Mouse (Mus musculus): Measurements from ENCODE around the gene Srrm4. TPM values are rescaled to one million over a fixed set of nuclear protein-coding genes. Genes with fewer than 3 reads are reported as not detected.

Gene Srrm4
- polyA plus RNA-seq, 1 experiment from 2014 or later: 20.8 TPM

DNA sequence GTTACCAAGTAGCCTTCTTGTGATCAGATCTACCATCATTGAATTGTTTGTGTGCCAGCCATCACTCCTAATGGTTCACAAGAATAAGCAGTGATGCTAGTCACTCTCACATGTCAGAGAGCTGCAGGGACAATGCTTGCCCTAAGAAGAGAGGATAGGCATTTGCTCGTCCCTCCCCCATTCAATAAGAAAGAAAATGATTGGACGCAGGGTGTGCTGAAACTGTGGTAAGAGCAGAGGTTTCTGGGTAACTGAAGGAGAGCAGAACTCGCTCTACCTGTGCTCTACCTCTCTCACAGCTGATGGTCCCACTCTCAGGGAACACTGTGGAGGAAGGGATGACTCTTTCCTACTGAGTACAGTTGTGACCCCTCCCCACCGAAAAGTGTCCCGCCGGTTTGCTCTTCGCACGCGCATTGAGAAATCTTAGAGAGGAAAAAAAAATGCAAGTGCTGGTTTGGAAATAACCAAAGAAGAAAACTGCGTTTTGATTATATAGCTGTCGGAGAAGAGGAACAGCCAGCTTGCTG, 143.7 kb downstream of the Srrm4 start:
- 58% methylated on average over 11 of the region's 11 CpGs for WGBS
- Histone ChIP-seq H3K4me1 (ENCODE audit: control insufficient read depth, insufficient read depth, low read length) (no peaks in the 10 kb centered on the region), H3K9me3 (ENCODE audit: control insufficient read depth, low read length) (no peaks in the 10 kb centered on the region), H3K4me2 (ENCODE audit: low read depth, low read length) (no peak overlapping the region), H3K4me3 (ENCODE audit: low read depth, low read length) (no peak overlapping the region), H3K9ac (replicated peaks; ENCODE audit: low read depth, low read length) (no peak overlapping the region), H3K27me3 (ENCODE audit: control insufficient read depth, insufficient read depth, low read length) (no peaks in the 10 kb centered on the region), H3K36me3 (ENCODE audit: control insufficient read depth, insufficient read depth, low read length) (no peaks in the 10 kb centered on the region), H3K27ac (ENCODE audit: low read depth, low read length) (no peak overlapping the region)
- no peak for ATAC-seq (ENCODE audit: low read depth)

- H3K4me2 ChIP-seq (ENCODE audit: low read depth, low read length): no peak overlapping the region
- no peaks in the 10 kb centered on the region for H3K36me3 ChIP-seq (ENCODE audit: control insufficient read depth, insufficient read depth, low read length)
- no peaks in the 10 kb centered on the region for H3K27me3 ChIP-seq (ENCODE audit: control insufficient read depth, insufficient read depth, low read length)
- no peaks in the 10 kb centered on the region for H3K4me1 ChIP-seq (ENCODE audit: control insufficient read depth, insufficient read depth, low read length)
- no peak overlapping the region for H3K27ac ChIP-seq (ENCODE audit: low read depth, low read length)
- H3K4me3 ChIP-seq (ENCODE audit: low read depth, low read length): no peak overlapping the region
- ATAC-seq (ENCODE audit: low read depth): no peak
- H3K9me3 ChIP-seq (ENCODE audit: control insufficient read depth, low read length): no peaks in the 10 kb centered on the region
- WGBS: 60% methylated on average over 23 of the region's 23 CpGs
- no peak overlapping the region for H3K9ac ChIP-seq (replicated peaks; ENCODE audit: low read depth, low read length)
These were observed 145.1 kb downstream of the Srrm4 start for GRCm38 (mm10) chr5:116446552-116446951.

- Histone ChIP-seq H3K4me3 (ENCODE audit: low read depth, low read length) (no peak overlapping the region), H3K4me1 (ENCODE audit: control insufficient read depth, insufficient read depth, low read length) (no peaks in the 10 kb centered on the region), H3K36me3 (ENCODE audit: control insufficient read depth, insufficient read depth, low read length) (no peaks in the 10 kb centered on the region), H3K9ac (replicated peaks; ENCODE audit: low read depth, low read length) (no peak overlapping the region), H3K27me3 (ENCODE audit: control insufficient read depth, insufficient read depth, low read length) (no peaks in the 10 kb centered on the region), H3K9me3 (ENCODE audit: control insufficient read depth, low read length) (no peaks in the 10 kb centered on the region), H3K27ac (ENCODE audit: low read depth, low read length) (no peak overlapping the region), H3K4me2 (ENCODE audit: low read depth, low read length) (no peak overlapping the region)
- no peak for ATAC-seq (ENCODE audit: low read depth)
- WGBS: 56% methylated on average over 10 of the region's 10 CpGs
These were observed 145.8 kb downstream of the Srrm4 start for GRCm38 (mm10) chr5:116445634-116446367.

DNA sequence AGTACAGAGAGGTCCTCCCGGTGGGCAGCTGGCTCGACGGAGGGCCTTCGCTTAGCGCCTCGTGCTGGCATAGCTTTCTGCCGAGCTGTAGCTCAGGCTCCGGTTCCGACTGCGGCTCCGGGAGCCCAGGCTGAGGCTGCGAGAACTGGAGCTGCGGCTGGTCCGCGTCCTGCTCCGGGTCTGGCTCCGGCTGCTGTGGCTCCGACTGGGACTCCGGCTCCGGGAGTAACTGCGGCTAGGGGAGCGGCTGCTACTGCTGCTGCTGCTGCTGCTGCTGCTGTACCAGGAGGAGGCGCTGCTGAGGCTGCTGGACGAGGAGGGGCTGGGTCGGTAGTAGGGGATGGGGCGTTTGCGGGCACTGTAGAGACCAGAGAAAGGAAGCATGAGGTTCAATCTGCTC, 147.1 kb downstream of the Srrm4 start:
- H3K4me2 ChIP-seq (ENCODE audit: low read depth, low read length): no peak overlapping the region
- no peaks in the 10 kb centered on the region for H3K27me3 ChIP-seq (ENCODE audit: control insufficient read depth, insufficient read depth, low read length)
- no peak for ATAC-seq (ENCODE audit: low read depth)
- no peak overlapping the region for H3K9ac ChIP-seq (replicated peaks; ENCODE audit: low read depth, low read length)
- H3K27ac ChIP-seq (ENCODE audit: low read depth, low read length): no peak overlapping the region
- H3K4me3 ChIP-seq (ENCODE audit: low read depth, low read length): no peak overlapping the region
- no peaks in the 10 kb centered on the region for H3K4me1 ChIP-seq (ENCODE audit: control insufficient read depth, insufficient read depth, low read length)
- no peaks in the 10 kb centered on the region for H3K36me3 ChIP-seq (ENCODE audit: control insufficient read depth, insufficient read depth, low read length)
- WGBS: 59% methylated on average over 27 of the region's 27 CpGs
- H3K9me3 ChIP-seq (ENCODE audit: control insufficient read depth, low read length): no peaks in the 10 kb centered on the region

DNA sequence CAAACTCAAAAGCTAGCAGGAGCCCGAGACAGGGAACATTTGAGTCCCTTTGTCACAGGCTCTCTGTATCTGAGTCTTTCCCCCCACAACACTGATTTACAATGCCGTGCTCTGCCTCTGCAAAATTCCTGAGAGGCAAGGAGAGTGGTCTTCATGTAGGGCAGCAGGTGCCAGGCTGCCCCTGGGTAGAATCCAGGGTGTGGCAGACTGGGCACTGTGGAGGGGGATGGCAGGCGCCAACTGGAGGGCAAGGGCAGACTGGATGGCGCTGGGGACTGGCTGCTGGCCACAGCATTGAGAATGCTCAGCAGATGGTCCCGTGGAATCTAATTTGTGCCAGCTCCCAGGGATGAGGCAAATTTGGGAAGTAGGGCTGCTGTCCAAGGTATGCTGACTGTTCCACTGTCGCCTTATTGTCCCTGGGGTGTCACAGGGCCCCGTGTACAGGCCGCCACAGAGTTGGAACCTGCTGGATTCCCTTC, 148.1 kb downstream of the Srrm4 start:
- H3K9ac ChIP-seq (replicated peaks; ENCODE audit: low read depth, low read length): no peak overlapping the region
- ATAC-seq (ENCODE audit: low read depth): peak; percentile 61; the same call in 1 of the 2 replicates

DNA sequence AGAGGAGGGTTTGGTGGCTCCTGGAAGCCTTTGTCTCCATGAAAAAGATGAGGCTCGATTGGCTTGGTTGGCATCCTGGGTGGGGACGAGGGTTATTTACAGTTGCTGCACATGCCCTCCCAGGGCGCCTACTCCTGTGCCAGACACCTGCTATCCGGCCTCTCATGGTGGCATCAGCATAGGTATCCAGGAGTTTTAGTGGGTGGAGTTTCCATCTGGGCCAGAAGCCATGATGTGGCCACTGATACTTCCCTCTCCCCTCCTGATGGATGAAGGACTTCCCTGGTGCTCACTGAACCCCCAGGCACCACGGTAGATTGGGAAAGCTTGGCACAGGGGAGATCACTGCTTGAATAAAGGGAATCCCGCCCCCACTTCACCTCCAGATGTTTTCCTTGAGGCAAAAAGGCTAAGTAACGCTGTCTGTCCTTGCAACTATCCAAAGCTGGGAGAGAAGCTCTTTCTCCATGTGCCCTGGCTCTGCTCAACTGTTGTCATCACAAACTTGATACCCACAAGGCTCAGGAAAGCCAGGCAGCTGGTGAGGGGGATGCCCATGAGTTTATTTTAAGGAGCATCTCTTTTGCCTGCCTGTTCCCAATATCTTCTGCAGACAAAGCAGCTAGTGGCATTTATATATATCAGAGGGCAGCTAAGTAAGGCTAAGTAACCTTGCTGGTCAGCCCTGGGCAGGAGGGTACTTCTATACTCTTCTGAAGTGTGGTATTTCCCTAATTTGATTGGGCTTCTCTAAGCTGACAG, 148.7 kb downstream of the Srrm4 start:
- Histone ChIP-seq H3K36me3 (ENCODE audit: control insufficient read depth, insufficient read depth, low read length) (no peaks in the 10 kb centered on the region), H3K4me2 (ENCODE audit: low read depth, low read length) (no peak overlapping the region), H3K4me1 (ENCODE audit: control insufficient read depth, insufficient read depth, low read length) (no peaks in the 10 kb centered on the region), H3K27ac (ENCODE audit: low read depth, low read length) (no peak overlapping the region), H3K4me3 (ENCODE audit: low read depth, low read length) (no peak overlapping the region), H3K9me3 (ENCODE audit: control insufficient read depth, low read length) (no peaks in the 10 kb centered on the region), H3K9ac (replicated peaks; ENCODE audit: low read depth, low read length) (no peak overlapping the region), H3K27me3 (ENCODE audit: control insufficient read depth, insufficient read depth, low read length) (no peaks in the 10 kb centered on the region)
- 68% methylated on average over 7 of the region's 7 CpGs for WGBS
- no peak for ATAC-seq (ENCODE audit: low read depth)

More for the DNA sequence above, 148.1 kb downstream of the Srrm4 start:
- Histone ChIP-seq H3K9me3 (ENCODE audit: control insufficient read depth, low read length) (no peaks in the 10 kb centered on the region), H3K4me3 (ENCODE audit: low read depth, low read length) (no peak overlapping the region), H3K27ac (ENCODE audit: low read depth, low read length) (no peak overlapping the region), H3K4me1 (ENCODE audit: control insufficient read depth, insufficient read depth, low read length) (no peaks in the 10 kb centered on the region), H3K4me2 (ENCODE audit: low read depth, low read length) (no peak overlapping the region), H3K36me3 (ENCODE audit: control insufficient read depth, insufficient read depth, low read length) (no peaks in the 10 kb centered on the region), H3K27me3 (ENCODE audit: control insufficient read depth, insufficient read depth, low read length) (no peaks in the 10 kb centered on the region)
- WGBS: 62% methylated on average over 8 of the region's 8 CpGs

DNA sequence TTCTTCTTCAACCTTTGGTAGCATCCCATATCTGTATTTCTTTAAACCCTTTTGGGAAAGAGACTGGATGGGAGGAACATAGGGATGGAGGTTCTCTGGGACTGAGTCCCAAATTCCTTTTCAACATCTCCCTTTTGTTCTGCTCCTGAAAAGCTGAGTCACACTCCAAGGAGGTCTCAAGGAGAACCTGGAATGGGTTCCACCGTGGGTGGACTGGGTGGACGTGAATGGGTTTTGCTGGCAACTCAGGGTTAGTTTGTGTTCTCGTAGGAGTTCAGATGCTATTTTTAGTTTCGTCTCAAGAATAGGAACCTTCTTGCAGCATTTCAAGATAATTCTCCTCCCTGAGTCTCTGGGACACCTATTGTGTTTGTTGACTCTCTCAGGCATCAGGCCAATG, 151.4 kb downstream of the Srrm4 start:
- WGBS: 82% methylated on average over 4 of the region's 4 CpGs
- H3K4me3 ChIP-seq (ENCODE audit: low read depth, low read length): no peak overlapping the region
- no peaks in the 10 kb centered on the region for H3K4me1 ChIP-seq (ENCODE audit: control insufficient read depth, insufficient read depth, low read length)
- H3K27me3 ChIP-seq (ENCODE audit: control insufficient read depth, insufficient read depth, low read length): no peaks in the 10 kb centered on the region
- no peak overlapping the region for H3K4me2 ChIP-seq (ENCODE audit: low read depth, low read length)
- no peaks in the 10 kb centered on the region for H3K9me3 ChIP-seq (ENCODE audit: control insufficient read depth, low read length)
- no peaks in the 10 kb centered on the region for H3K36me3 ChIP-seq (ENCODE audit: control insufficient read depth, insufficient read depth, low read length)
- no peak overlapping the region for H3K27ac ChIP-seq (ENCODE audit: low read depth, low read length)
- no peak overlapping the region for H3K9ac ChIP-seq (replicated peaks; ENCODE audit: low read depth, low read length)
- ATAC-seq (ENCODE audit: low read depth): no peak

DNA sequence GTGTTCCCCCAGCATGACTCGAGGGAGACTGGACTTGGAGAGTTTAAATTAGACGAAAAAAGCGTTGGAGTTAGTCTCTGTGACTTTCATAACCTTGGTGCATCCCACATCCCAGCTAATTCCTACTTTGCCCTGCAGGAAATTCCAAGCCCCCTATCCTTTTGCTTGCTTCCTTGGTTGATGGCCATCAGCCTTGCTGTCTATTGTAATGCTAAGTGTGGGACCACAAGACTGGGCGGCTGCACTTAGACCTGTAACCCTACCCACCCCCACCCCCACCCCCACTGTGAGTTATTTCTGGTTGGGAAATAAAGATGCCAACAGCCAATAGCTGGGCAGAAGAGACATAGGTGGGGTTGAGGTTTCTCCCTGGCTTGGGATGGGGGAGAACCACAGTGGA, 153.3 kb downstream of the Srrm4 start:
- Histone ChIP-seq H3K4me2 (ENCODE audit: low read depth, low read length) (no peak overlapping the region), H3K9ac (replicated peaks; ENCODE audit: low read depth, low read length) (no peak overlapping the region), H3K4me1 (ENCODE audit: control insufficient read depth, insufficient read depth, low read length) (no peaks in the 10 kb centered on the region), H3K4me3 (ENCODE audit: low read depth, low read length) (no peak overlapping the region), H3K9me3 (ENCODE audit: control insufficient read depth, low read length) (no peaks in the 10 kb centered on the region), H3K27me3 (ENCODE audit: control insufficient read depth, insufficient read depth, low read length) (no peaks in the 10 kb centered on the region), H3K36me3 (ENCODE audit: control insufficient read depth, insufficient read depth, low read length) (no peaks in the 10 kb centered on the region), H3K27ac (ENCODE audit: low read depth, low read length) (no peak overlapping the region)
- 11% methylated on average over 4 of the region's 4 CpGs for WGBS
- ATAC-seq (ENCODE audit: low read depth): no peak

DNA sequence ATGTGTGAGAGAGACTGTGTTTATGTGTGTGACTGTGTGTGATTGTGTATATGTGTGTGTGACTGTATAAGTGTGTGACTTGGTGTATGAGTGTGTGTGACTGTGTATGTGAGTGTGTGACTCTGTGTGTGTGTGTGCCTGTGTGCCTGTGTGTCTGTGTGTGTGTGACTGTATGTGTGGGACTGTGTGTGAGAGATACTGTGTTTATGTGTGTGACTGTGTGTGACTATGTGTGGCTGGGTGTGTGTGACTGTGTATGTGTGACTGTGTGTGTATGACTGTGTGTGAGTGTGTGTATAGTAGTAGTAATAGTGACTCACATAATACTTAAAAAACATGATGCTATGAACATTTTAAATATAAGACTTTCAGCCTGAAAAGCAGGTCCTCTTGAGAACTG, 155.5 kb downstream of the Srrm4 start:
- Histone ChIP-seq H3K27me3 (ENCODE audit: control insufficient read depth, insufficient read depth, low read length) (no peaks in the 10 kb centered on the region), H3K9me3 (ENCODE audit: control insufficient read depth, low read length) (no peaks in the 10 kb centered on the region), H3K4me2 (ENCODE audit: low read depth, low read length) (no peak overlapping the region), H3K4me1 (ENCODE audit: control insufficient read depth, insufficient read depth, low read length) (no peaks in the 10 kb centered on the region), H3K36me3 (ENCODE audit: control insufficient read depth, insufficient read depth, low read length) (no peaks in the 10 kb centered on the region), H3K27ac (ENCODE audit: low read depth, low read length) (no peak overlapping the region), H3K4me3 (ENCODE audit: low read depth, low read length) (no peak overlapping the region), H3K9ac (replicated peaks; ENCODE audit: low read depth, low read length) (no peak overlapping the region)
- ATAC-seq (ENCODE audit: low read depth): no peak

All from neural tube, embryonic 14.5 days (tissue).